23 mouse cellular contexts compared by ENCODE assay signal in genomic region chr15:84873079-84873478, GRCm38 (mm10). TPM values are rescaled to one million over a fixed set of nuclear protein-coding genes. Genes with fewer than 3 reads are reported as not detected.
DNase-seq lines count a peak whose midpoint lies in the region; TF ChIP-seq lines count a peak whose summit lies in the region.
"Had no signal": no experiment of that assay in that cellular context is flagged by ENCODE, and none has a peak within 500 bp of the region (broad histone marks: within the 10 kb centered on the region; RNA-seq: fewer than 3 reads in every experiment).

No protein-coding gene starts in this region.

- no peak overlapping the region; the same call in 1 of the 2 replicates for H3K4me3 ChIP-seq in gastrocnemius, adult 2 months
- H3K4me3 ChIP-seq in cortical plate, adult 2 months (ENCODE audit: insufficient read depth, low read length), result no peak overlapping the region
- H3K4me3 ChIP-seq in embryonic facial prominence, embryonic 10.5 days, result no peak overlapping the region
- H3K4me3 ChIP-seq: embryonic facial prominence, embryonic 15.5 days; forebrain, embryonic 12.5 days; heart, embryonic 15.5 days; intestine, embryonic 15.5 days; limb, embryonic 12.5 days; liver, embryonic 15.5 days had no signal

- intact Hi-C loops in gastrocnemius, adult 2 months (cut with DNase I), result no loop called here
- intact Hi-C loops in gastrocnemius, postnatal 14 days (cut with DNase I; ENCODE audit: low total_unique reads), result no loop called here
- intact Hi-C loops in left cerebral cortex, postnatal 25 days (cut with DNase I), result loop anchor here (2.0 to 5.0 kb wide), 3 partner anchors 16 to 124 kb away; partner anchors contain the start of genes Gm29666, Nup50 and Phf21b

- peak overlapping the region; percentile 38; the same call in 1 of the 2 replicates for H3K27ac ChIP-seq in gastrocnemius, adult 2 months
- peak overlapping the region; percentile 60 for H3K27ac ChIP-seq in cortical plate, adult 2 months (ENCODE audit: insufficient read depth, low read length)
- no peak overlapping the region for H3K27ac ChIP-seq in embryonic facial prominence, embryonic 10.5 days (replicated peaks)
- H3K27ac ChIP-seq: embryonic facial prominence, embryonic 15.5 days; forebrain, embryonic 12.5 days; heart, embryonic 15.5 days; intestine, embryonic 15.5 days; limb, embryonic 12.5 days; liver, embryonic 15.5 days; stomach, postnatal 0 days had no signal

- TF ChIP-seq POLR2A in cortical plate, adult 2 months (IDR thresholded peaks at IDR 0.05; ENCODE audit: extremely low read depth, insufficient read depth, low read length), result no peak

- no peak for DNase-seq in gastrocnemius, adult 2 months
- no peak for DNase-seq in gastrocnemius, postnatal 14 days
- DNase-seq in left cerebral cortex, postnatal 25 days (ENCODE audit: low spot score in 2 of 2), result peak; percentile 28 to 87
- no peak for DNase-seq in left cerebral cortex, adult 8-10 months (ENCODE audit: low spot score in 2 of 2)
- DNase-seq in spleen, postnatal 10 days (ENCODE audit: low spot score in 2 of 2), result no peak
- DNase-seq in embryonic facial prominence, embryonic 10.5 days (ENCODE audit: low spot score), result no peak
- DNase-seq: adrenal gland, postnatal 14 days; cerebellum, adult 18-20 months; cerebellum, postnatal 10 days; kidney, adult 2 months; kidney, postnatal 4 days; lung, embryonic 14.5 days; spleen, adult 18-20 months; thymus, adult 2 months; thymus, postnatal 36 days had no signal

- H3K4me1 ChIP-seq in cortical plate, adult 2 months (ENCODE audit: control insufficient read depth, insufficient read depth, low read length), result 0 out of 2 replicates have a peak, but pooled peaks cover 1% of the 10 kb centered on the region
- no peaks in the 10 kb centered on the region for H3K4me1 ChIP-seq in embryonic facial prominence, embryonic 10.5 days
- H3K4me1 ChIP-seq: embryonic facial prominence, embryonic 15.5 days; forebrain, embryonic 12.5 days; intestine, embryonic 15.5 days; limb, embryonic 12.5 days; liver, embryonic 15.5 days had no signal

- 90% methylated on average over 11 of the region's 11 CpGs for WGBS in embryonic facial prominence, embryonic 10.5 days

- no peaks in the 10 kb centered on the region for H3K36me3 ChIP-seq in embryonic facial prominence, embryonic 10.5 days (replicated peaks)
- H3K36me3 ChIP-seq: embryonic facial prominence, embryonic 15.5 days; forebrain, embryonic 12.5 days; heart, embryonic 15.5 days; intestine, embryonic 15.5 days; limb, embryonic 12.5 days; liver, embryonic 15.5 days had no signal

- H3K27me3 ChIP-seq in embryonic facial prominence, embryonic 10.5 days (replicated peaks; ENCODE audit: low read depth, poor library complexity, severe bottlenecking), result no peaks in the 10 kb centered on the region
- H3K27me3 ChIP-seq: embryonic facial prominence, embryonic 15.5 days; forebrain, embryonic 12.5 days; heart, embryonic 15.5 days; intestine, embryonic 15.5 days; limb, embryonic 12.5 days; liver, embryonic 15.5 days had no signal

- no peaks in the 10 kb centered on the region for H3K9me3 ChIP-seq in embryonic facial prominence, embryonic 10.5 days
- H3K9me3 ChIP-seq: embryonic facial prominence, embryonic 15.5 days; forebrain, embryonic 12.5 days; heart, embryonic 15.5 days; intestine, embryonic 15.5 days; limb, embryonic 12.5 days; liver, embryonic 15.5 days had no signal

- TF ChIP-seq CTCF in gastrocnemius, adult 2 months (IDR thresholded peaks at IDR 0.05), result no peak
- TF ChIP-seq CTCF in cortical plate, adult 2 months (IDR thresholded peaks at IDR 0.05; ENCODE audit: extremely low read depth, insufficient read depth, low read length), result no peak

RNA-seq across cellular contexts. Expression of gene Phf21b, which starts 17.2 kb away (rescaled TPM):
- under 1 TPM; 0.39 to 0.41 TPM for total RNA-seq in gastrocnemius, adult 2 months (2021)
- total RNA-seq in gastrocnemius, postnatal 14 days (2021), result under 1 TPM; 0.59 to 0.69 TPM
- 10 to 100 TPM; 14.2 to 16.9 TPM for total RNA-seq in left cerebral cortex, postnatal 25 days (2021)
- total RNA-seq in left cerebral cortex, adult 8-10 months (2022), result 10 to 100 TPM; 10.6 to 17.9 (median 14.5) TPM
- 22.9 and 30.1 TPM in 2 replicates for polyA plus RNA-seq in cortical plate, adult 2 months (2012; rRNA removed)
- polyA plus RNA-seq in embryonic facial prominence, embryonic 10.5 days (2016; fragmentation: Nextera tagmentation; extraction: Ambion mirVana), result 2.2 and 4.9 TPM in 2 replicates

RNA-seq across cellular contexts. Expression of gene Gm29666, which starts 46.8 kb away (rescaled TPM):
- total RNA-seq in gastrocnemius, adult 2 months (2021), result under 1 TPM; 0.20 to 0.28 TPM
- under 1 TPM; 0.09 to 0.14 TPM for total RNA-seq in gastrocnemius, postnatal 14 days (2021)
- total RNA-seq in left cerebral cortex, postnatal 25 days (2021), result 1 to 10 TPM; 1.1 to 1.2 TPM
- 1 to 10 TPM; 1.4 to 1.8 (median 1.7) TPM for total RNA-seq in left cerebral cortex, adult 8-10 months (2022)
- polyA plus RNA-seq in cortical plate, adult 2 months (2012; rRNA removed), result 2.1 and 2.6 TPM in 2 replicates
- 1.1 TPM in 2 replicates for polyA plus RNA-seq in embryonic facial prominence, embryonic 10.5 days (2016; fragmentation: Nextera tagmentation; extraction: Ambion mirVana)

RNA-seq across cellular contexts. Expression of gene Nup50, which starts 50.1 kb away (rescaled TPM):
- 10 to 100 TPM; 12.9 to 13.4 TPM for total RNA-seq in gastrocnemius, adult 2 months (2021)
- 10 to 100 TPM; 14.3 to 14.4 TPM for total RNA-seq in gastrocnemius, postnatal 14 days (2021)
- total RNA-seq in left cerebral cortex, postnatal 25 days (2021), result 10 to 100 TPM; 32.5 to 34.5 TPM
- total RNA-seq in left cerebral cortex, adult 8-10 months (2022), result 10 to 100 TPM; 27.8 to 30.0 (median 28.9) TPM
- polyA plus RNA-seq in cortical plate, adult 2 months (2012; rRNA removed), result 13.3 and 13.7 TPM in 2 replicates
- polyA plus RNA-seq in embryonic facial prominence, embryonic 10.5 days (2016; fragmentation: Nextera tagmentation; extraction: Ambion mirVana), result 70.9 and 71.8 TPM in 2 replicates

Comparison
In these comparisons a context has a peak if more than half of its experiments do, and no peak if none do; other contexts are left out.
1. DNase-seq: peak in left cerebral cortex, postnatal 25 days (2 of 2); none in gastrocnemius, adult 2 months (single experiment), gastrocnemius, postnatal 14 days (single experiment), left cerebral cortex, adult 8-10 months (0 of 2), spleen, postnatal 10 days (0 of 2) and embryonic facial prominence, embryonic 10.5 days (single experiment).
2. RNA of gene Phf21b, which starts 17.2 kb away (total RNA-seq): 14.2 to 16.9 TPM in left cerebral cortex, postnatal 25 days and 10.6 to 17.9 TPM in left cerebral cortex, adult 8-10 months; 0.59 to 0.69 TPM in gastrocnemius, postnatal 14 days and 0.39 to 0.41 TPM in gastrocnemius, adult 2 months; every median in the first group is over 4 times any median in the second.